Mouse (Mus musculus) C2C12 (cell line): ENCODE results near the gene Slc16a10. TPM values are rescaled to one million over a fixed set of nuclear protein-coding genes. Genes with fewer than 3 reads are reported as not detected.

Experiments used
- H3K27me3 ChIP-seq: one replicate; pipeline ENCODE4 v1.6.1; 2011; ENCODE audit not compliant: control insufficient read depth, insufficient read depth, insufficient read length
- H3K36me3 ChIP-seq: one replicate; pipeline ENCODE4 v1.6.1; 2011; ENCODE audit not compliant: control insufficient read depth, insufficient read depth
- H3K4me3 ChIP-seq: one replicate; pipeline ENCODE4 v1.5.1; 2011; ENCODE audit warnings: mild to moderate bottlenecking, control low read depth; ENCODE audit not compliant: poor library complexity, insufficient read depth, severe bottlenecking
- H3K79me2 ChIP-seq: one replicate; pipeline ENCODE4 v1.6.1; 2011; ENCODE audit not compliant: control insufficient read depth, insufficient read depth
- H3K79me3 ChIP-seq: one replicate; pipeline ENCODE4 v1.6.1; 2011; ENCODE audit warnings: low read depth, control low read depth
- H3ac ChIP-seq: one replicate; pipeline ENCODE3; 2011; ENCODE audit warnings: low read depth; ENCODE audit not compliant: control insufficient read depth, insufficient read length
- CEBPB ChIP-seq: IDR thresholded peaks from one replicate; pipeline ENCODE4 v1.6.1; 2011; ENCODE audit warnings: low read depth, mild to moderate bottlenecking, control low read depth, moderate library complexity
- CTCF ChIP-seq: IDR thresholded peaks from one replicate; pipeline ENCODE4 v1.5.1; 2011; ENCODE audit not compliant: control insufficient read depth, insufficient read depth, insufficient read length
- FOSL1 ChIP-seq: IDR thresholded peaks from one replicate; pipeline ENCODE4 v1.8.0; 2011; ENCODE audit warnings: mild to moderate bottlenecking, low read length; ENCODE audit not compliant: poor library complexity, insufficient read depth, severe bottlenecking
- MAX ChIP-seq: IDR thresholded peaks from one replicate; pipeline ENCODE4 v1.6.1; 2011; ENCODE audit warnings: mild to moderate bottlenecking, control low read depth
- MYOD1 ChIP-seq: IDR thresholded peaks from one replicate; pipeline ENCODE4 v1.6.1; 2011; ENCODE audit warnings: low read depth; ENCODE audit not compliant: control insufficient read depth, insufficient read length
- MYOG ChIP-seq: IDR thresholded peaks from one replicate; pipeline ENCODE4 v1.6.1; 2011; ENCODE audit not compliant: control insufficient read depth, insufficient read length; ENCODE audit errors: extremely low read depth
- USF1 ChIP-seq: IDR thresholded peaks from one replicate; pipeline ENCODE4 v1.6.1; 2011; ENCODE audit warnings: low read depth, mild to moderate bottlenecking, control low read depth, moderate library complexity
- polyA plus RNA-seq: library from polyadenylated mRNA; unstranded; fragments of >200 nt; fragmentation: generic; extraction: Trizol; gene quantifications from one replicate; pipeline ENCODE4 v1.2.1, GENCODE M21; 2012; ENCODE audit warnings: missing spikeins

Gene Slc16a10
- polyA plus RNA-seq, 1 experiment, result 1.5 TPM

DNA sequence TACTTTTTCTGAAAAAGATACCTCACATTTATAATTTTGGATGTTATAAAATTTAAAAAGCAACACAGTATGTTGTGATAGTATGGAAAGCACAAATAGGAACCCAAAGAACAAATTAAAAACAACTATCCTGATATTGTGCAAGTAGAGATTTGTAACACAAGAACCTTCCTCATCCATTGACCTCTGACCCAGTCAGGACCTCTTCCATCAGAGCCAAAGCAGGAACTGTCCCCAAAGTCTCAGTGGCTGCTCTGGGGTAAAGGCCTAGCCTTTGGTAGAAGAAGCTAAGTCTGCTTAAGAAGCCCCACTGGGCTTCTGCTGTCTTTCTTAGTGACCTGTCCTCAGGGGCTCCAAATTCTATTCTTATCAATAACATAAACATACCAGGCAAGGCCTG lies 48.5 kb downstream of the Slc16a10 start:
- no peak overlapping the region for H3K4me3 ChIP-seq
- no peak for TF ChIP-seq MYOG
- TF ChIP-seq USF1, result no peak
- TF ChIP-seq CEBPB, result no peak
- TF ChIP-seq CTCF, result no peak
- no peak for TF ChIP-seq FOSL1
- TF ChIP-seq MAX, result no peak
- no peak for TF ChIP-seq MYOD1
- no peak overlapping the region for H3ac ChIP-seq
- H3K79me3 ChIP-seq, result no peaks in the 10 kb centered on the region
- H3K36me3 ChIP-seq, result no peaks in the 10 kb centered on the region
- no peaks in the 10 kb centered on the region for H3K79me2 ChIP-seq
- no peaks in the 10 kb centered on the region for H3K27me3 ChIP-seq

DNA sequence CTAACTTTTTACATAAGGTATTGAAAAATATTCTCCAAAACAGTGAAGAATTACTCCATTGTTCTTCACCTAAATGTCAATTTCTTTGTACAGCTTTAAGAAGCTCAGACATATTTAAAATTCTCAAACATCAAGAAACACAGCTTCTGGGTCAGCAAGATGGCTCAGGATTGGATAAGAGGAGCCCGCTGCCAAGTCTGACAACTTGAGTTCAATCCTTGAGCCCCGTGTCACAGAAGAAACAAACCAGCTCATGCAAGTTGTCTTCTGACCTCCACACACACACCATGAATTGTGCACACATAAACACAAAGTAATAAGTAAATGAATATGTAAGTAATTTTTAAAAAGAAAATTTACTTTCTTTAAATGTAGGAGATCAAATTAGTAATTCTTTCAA lies 50.6 kb downstream of the Slc16a10 start:
- Histone ChIP-seq H3K79me3 (no peaks in the 10 kb centered on the region), H3K4me3 (no peak overlapping the region), H3ac (no peak overlapping the region), H3K79me2 (no peaks in the 10 kb centered on the region), H3K36me3 (no peaks in the 10 kb centered on the region), H3K27me3 (no peaks in the 10 kb centered on the region)
- TF ChIP-seq USF1 (no peak), FOSL1 (no peak), CEBPB (no peak), MYOD1 (no peak), MYOG (no peak), MAX (no peak), CTCF (no peak)

GRCm38 (mm10) chr10:40090504-40091428 lies 51.3 kb downstream of the Slc16a10 start:
- Histone ChIP-seq H3ac (no peak overlapping the region), H3K79me2 (no peaks in the 10 kb centered on the region), H3K27me3 (no peaks in the 10 kb centered on the region), H3K4me3 (no peak overlapping the region), H3K79me3 (no peaks in the 10 kb centered on the region), H3K36me3 (no peaks in the 10 kb centered on the region)
- TF ChIP-seq MAX (no peak), USF1 (no peak), MYOD1 (no peak), CTCF (no peak), MYOG (no peak), FOSL1 (no peak), CEBPB (no peak)

- Histone ChIP-seq H3K4me3 (no peak overlapping the region), H3K79me2 (no peaks in the 10 kb centered on the region), H3K79me3 (no peaks in the 10 kb centered on the region)
Measured at GRCm38 (mm10) chr10:40084332-40085093, 57.5 kb downstream of the Slc16a10 start.

DNA sequence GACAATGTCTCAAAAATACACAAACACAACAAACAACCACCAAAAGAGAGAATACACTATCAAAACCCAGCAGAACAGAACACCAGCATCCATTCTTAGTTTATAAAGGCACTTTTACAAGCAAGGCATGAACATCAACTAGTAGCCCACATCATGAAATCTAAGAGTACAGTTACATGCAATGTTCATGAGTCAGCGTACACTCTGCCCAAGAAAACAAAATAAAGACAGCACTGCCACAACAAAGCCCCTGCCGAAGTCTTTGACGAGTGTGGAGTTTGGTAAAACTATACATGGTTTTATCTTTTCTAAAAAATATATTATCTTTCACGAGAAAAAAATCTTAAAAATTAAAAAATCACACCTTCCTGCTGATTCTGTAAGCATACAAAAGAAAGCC lies 58.5 kb downstream of the Slc16a10 start:
- Histone ChIP-seq H3K79me3 (no peaks in the 10 kb centered on the region), H3K4me3 (no peak overlapping the region), H3K27me3 (no peaks in the 10 kb centered on the region), H3K79me2 (no peaks in the 10 kb centered on the region), H3ac (no peak overlapping the region), H3K36me3 (no peaks in the 10 kb centered on the region)
- TF ChIP-seq CEBPB, result peak; percentile 1
- TF ChIP-seq FOSL1, result peak; percentile 3
- TF ChIP-seq MYOG, result no peak
- TF ChIP-seq MYOD1, result no peak
- no peak for TF ChIP-seq MAX

More at GRCm38 (mm10) chr10:40084332-40085093, 57.5 kb downstream of the Slc16a10 start:
- no peaks in the 10 kb centered on the region for H3K27me3 ChIP-seq
- no peaks in the 10 kb centered on the region for H3K36me3 ChIP-seq
- TF ChIP-seq USF1 (no peak), MAX (no peak), FOSL1 (no peak), MYOD1 (no peak), CEBPB (no peak), CTCF (no peak)
- H3ac ChIP-seq, result peak overlapping the region; percentile 45
